Mouse (Mus musculus) B cell, adult 2 months (primary cell): Measurements from ENCODE around the gene Setd7.

Experiments
- DNase-seq, 2 experiments: peaks; one replicate each; pipeline ENCODE4 v3.0.0; 2022

Setd7 gene

DNA sequence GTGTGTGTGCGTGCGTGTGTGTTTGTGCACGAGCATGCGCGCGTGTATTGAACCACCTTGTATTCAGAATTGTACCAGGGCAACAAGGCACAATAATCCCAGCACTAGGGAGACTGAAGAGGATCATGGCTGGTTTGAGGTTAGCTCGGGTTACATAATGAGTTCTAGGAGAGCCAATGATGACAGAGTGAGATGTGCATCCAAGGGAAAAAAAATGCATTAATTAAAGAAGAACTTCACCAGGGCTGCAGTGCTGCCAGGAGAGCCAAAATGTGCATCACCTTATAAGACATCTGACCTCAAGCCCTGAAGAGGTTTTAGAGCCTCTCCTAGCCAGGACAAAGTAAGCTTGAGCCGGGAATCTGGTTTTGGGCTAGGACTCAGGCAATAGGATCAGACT, 5.1 kb downstream of the Setd7 start:
- no peak for DNase-seq

DNA sequence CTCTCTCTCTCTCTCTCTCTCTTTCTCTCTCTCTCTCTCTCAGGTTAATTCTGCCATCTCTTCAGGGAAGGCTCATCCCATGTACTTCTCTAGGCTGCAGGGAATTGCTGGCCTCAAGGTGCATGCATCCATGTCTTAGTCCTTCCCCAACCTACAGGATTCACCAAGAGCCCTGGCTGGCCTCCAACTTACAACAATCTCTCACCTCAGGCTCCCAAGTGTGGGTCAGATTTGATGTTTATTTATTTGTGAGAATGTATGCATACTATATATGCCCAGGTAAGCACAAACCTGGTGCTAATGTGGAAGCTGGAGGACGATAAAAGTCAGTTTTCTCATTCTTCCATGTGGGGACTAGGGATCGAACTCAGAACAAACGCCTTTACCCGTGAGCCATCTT, 5.8 kb downstream of the Setd7 start:
- no peak for DNase-seq

GRCm38 (mm10) chr3:51554067-51554466, 6.6 kb downstream of the Setd7 start:
- no peak for DNase-seq

- peak in 1 of 2 experiments; percentile 16 for DNase-seq
Measured at GRCm38 (mm10) chr3:51553497-51553875, 7.2 kb downstream of the Setd7 start.

- peak; percentile 61 to 63 for DNase-seq
Measured at GRCm38 (mm10) chr3:51552841-51553496, 7.7 kb downstream of the Setd7 start.

GRCm38 (mm10) chr3:51552197-51552596, 8.5 kb downstream of the Setd7 start:
- DNase-seq, result no peak

DNA sequence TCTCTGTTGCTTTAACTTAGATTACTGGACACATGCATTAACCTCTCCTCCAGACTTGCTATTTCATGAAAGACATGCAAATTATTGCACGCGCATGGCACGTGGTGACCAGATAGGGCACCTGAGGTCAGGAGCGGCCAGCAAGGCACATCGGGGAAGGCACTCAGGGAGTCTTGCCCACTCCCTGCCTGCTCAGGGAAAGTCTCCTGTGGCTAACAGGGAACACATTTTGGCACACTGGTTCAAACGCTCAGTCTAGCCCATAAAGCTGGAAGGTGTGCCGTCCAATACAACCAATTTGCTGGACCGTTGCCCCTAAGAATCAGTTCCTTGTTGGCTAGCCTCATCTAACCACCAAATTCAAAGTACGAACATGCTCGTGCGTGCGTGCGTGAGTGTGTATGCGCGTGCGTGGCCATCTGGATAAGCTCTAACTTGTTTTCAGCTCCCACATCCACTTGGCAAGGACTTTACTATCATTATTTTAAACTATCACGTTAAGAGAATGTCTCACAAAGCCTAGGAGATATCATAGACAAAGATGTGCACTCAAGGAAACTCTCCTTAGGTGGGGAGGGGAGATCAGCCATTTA, 11.6 kb downstream of the Setd7 start:
- no peak for DNase-seq

DNA sequence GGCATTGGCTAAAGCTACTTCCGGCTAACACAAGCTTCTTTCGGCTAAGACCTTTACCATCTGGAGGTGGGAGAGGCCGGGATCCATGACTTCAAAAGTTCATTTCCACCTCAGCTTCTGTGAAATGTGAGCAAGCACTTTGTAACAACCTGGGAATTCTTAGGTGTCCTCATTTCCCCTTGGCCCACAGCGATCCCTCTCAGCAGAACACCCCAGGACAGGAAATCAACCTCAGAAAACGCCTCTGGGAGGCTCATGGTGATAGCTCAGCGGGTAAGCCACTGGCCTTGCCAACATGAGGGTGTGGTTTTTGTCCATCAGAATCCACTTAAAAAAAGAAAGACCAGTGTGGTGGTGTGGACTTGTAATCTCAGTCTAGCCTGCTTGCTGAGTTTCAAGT, 13.1 kb downstream of the Setd7 start:
- no peak for DNase-seq

DNA sequence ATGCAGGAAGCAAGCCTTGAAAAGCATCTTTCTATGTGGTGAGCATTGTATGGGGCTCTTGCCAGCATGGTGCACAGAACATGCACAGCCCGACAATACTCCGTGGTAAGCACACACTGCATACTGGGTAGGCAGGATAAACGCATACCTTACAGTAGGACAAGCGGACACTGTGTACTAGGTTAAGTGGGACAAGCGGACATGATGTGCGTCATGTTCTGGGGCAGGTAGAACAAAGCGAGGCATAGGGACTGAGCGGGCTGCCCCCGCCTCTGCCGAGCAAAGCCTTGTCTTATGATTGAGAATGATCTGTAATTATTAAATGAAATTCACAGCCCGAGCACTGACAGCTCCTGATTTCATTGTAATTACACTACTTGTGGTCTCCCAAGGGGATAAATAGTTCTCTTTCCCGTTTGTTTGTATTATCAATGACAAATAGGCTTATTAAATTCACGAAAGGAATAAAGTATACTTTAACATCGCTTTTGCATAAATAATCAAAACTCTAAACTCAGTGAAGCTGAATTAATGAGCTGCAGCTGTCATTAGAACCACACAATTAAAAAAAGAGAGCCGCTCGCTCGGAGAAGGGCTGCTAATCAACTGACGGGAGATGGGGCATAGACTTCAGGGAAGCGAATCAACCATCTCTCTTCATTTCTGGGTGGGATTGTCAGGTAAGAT, 16.1 kb downstream of the Setd7 start:
- no peak for DNase-seq

- DNase-seq, result no peak
Measured at GRCm38 (mm10) chr3:51540659-51541058, 20.0 kb downstream of the Setd7 start.

DNA sequence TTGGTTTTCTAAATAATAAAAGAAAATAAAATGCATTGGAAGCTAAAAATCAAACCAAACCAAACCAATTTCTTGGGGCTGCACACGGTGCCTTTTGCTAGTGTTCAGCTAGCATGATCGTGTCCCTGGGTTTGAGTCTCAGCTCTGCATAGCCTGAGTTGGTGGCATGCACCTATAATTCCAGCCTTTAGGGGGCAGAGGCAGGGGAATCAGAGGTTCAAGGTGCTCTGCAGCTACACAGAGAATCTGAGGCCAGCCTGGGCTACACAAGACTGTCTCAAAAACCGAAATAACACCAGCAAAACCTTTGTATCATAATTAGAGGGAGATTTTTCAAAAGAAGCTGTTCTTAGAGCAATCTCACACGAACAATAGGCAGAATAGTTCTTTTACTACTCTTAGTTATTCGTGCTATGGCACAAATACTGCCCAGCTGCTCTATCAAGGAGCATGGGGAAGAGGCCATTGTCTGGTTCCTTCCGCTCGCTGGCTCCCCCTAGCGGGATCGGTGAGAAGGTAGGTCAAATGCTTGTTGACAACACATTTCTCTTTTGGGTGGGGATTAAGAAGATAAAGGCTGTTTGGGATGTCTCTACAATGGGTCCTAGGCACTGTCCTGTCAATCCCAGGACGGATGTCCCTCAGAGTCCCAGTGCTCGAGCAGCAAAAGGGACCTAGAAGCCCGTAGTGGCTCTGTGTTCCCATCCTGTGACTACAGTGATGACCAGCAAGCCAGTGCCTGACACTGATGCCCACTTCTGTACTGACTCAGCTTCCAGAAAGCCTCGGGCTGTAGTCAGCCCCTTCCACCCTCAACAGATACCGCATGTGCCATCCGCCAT, 20.9 kb downstream of the Setd7 start:
- peak; percentile 90 for DNase-seq

DNA sequence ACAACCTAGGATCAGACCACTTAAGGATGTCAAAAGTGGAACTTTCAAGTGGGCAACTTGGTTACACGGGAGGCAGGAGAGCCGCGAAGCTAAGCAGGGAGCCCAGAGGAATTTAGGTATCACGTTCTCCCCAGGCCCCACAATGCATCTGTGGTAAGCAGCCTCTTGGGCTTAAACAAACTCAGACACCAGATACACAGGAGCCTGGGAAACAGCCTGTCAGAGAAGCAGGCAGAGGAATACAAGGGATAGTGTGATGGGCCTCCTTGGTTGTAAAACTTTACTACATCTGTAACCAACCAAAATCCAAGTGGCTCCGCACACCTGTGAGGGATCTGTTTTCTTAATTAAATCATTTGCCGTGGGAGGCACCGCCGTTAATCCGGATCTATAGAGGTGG, 26.7 kb downstream of the Setd7 start:
- DNase-seq, result no peak

DNA sequence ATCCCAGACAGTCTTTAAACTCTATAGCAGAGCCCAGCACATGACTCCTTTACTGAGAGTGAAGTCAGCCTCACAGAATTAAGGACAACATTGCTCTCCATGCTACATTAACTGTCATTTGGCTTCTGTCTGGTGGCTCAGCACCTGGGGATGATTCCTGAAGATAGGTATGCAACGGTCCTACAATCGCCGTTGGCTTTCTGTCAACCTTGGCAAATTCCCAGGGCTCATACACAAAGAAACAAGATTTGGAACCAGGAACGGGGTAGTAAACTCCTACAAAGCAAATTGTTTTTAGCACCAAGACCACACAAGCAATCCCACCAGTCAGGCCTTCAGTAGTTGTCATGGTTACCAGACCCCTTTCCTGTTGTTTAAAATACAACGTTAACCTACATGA, 27.1 kb downstream of the Setd7 start:
- no peak for DNase-seq

GRCm38 (mm10) chr3:51532282-51532620, 28.4 kb downstream of the Setd7 start:
- no peak for DNase-seq

GRCm38 (mm10) chr3:51531473-51532281, 29.0 kb downstream of the Setd7 start:
- DNase-seq, result no peak

GRCm38 (mm10) chr3:51526891-51527290, 33.8 kb downstream of the Setd7 start:
- DNase-seq, result no peak

- DNase-seq, result no peak
Measured at GRCm38 (mm10) chr3:51525186-51525785, 35.4 kb downstream of the Setd7 start.

DNA sequence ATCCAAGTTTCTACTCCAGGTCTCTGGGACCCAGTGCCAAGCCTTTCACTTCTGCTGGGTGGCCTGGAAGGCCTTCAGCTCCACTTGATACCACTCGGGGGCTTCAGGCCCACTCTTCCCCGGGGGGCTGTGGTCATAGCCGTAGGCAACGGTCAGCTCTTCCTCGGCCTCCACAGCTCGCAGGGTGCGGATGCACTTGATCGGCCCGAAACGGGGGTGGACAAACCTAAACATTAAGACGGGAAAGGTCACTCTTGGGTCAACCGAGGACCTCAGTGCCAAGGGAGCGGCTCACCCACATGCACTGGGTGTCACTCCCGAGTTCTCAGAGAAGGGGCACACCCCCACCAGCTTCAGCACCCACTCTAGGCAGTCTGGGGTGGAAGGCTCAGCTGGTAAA, 39.4 kb downstream of the Setd7 start:
- no peak for DNase-seq

GRCm38 (mm10) chr3:51518763-51519121, 41.9 kb downstream of the Setd7 start:
- DNase-seq, result no peak

DNA sequence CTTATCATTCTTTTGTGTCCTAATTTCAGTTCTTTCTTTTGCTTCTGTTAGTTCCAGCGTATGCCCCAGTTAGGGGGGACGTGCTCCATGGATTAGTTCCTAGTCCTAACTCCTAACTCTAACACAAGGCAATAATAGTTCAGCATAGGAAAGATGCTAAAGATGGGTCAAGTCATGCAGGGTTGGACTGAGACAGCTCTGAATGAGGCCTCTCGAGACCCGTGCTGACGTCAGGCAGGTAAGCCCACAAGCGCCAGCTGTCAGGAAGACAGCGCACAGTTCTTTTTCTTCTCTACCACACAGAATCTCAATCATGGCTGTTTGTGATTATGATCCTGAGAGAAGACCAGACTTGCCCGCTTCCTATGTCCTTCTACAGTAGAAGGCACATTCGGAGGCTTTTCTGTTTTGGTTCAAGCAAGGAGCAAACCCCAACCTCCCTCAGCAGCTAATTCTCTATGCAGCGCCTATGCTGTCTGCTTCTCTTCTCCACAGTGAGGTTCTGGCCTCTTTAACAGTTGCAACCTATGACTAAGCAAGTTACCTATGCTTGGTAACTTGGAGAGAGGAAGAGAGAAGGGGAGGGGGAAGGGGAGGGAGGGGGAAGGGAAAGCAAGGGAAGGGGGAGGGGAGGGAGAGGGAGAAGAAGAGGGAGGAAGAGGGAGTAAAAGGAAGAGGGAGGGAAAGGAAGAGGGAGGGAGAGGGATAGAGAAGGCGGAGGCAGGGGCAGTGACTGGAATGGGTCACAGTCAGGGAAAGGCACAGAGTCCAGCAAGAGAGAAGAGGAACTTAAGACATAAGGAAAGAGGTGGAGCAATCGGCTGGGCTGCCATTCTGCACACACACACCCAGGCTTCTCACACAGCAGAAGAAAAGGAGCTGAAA, 42.6 kb downstream of the Setd7 start:
- no peak for DNase-seq

- no peak for DNase-seq
Measured at GRCm38 (mm10) chr3:51517467-51517866, 43.2 kb downstream of the Setd7 start.
